Mouse (Mus musculus) intestine, embryonic 14.5 days (tissue): Measurements from ENCODE around the gene Dkk2. TPM values are rescaled to one million over a fixed set of nuclear protein-coding genes. Genes with fewer than 3 reads are reported as not detected.

ENCODE experiments used
- ATAC-seq: fragments of 200-750 bp; cut with Nextera tagmentation; replicated peaks from 2 replicates; pipeline ENCODE4 v1.8.0; 2017; ENCODE audit warnings: low read depth, moderate number of reproducible peaks, moderate TSS enrichment, moderate library complexity; ENCODE audit not compliant: low FRiP score, low TSS enrichment
- DNase-seq: peaks from one replicate; pipeline ENCODE4 v3.0.0-alpha.2; 2018; ENCODE audit warnings: low spot score
- H3K27ac ChIP-seq: fragments of 300-500 bp; sonication (generic); 2 replicates; pipeline ENCODE4 v1.5.1; 2014; ENCODE audit warnings: low read depth, mild to moderate bottlenecking, control low read depth
- H3K27me3 ChIP-seq: fragments of 300-500 bp; sonication (generic); replicated peaks from 2 replicates; pipeline ENCODE4 v1.6.1; 2014; ENCODE audit warnings: low read length, control low read depth; ENCODE audit not compliant: control insufficient read depth, insufficient read depth
- H3K36me3 ChIP-seq: fragments of 300-500 bp; sonication (generic); 2 replicates; pipeline ENCODE4 v1.6.1; 2014; ENCODE audit warnings: low read length, control low read depth; ENCODE audit not compliant: control insufficient read depth, insufficient read depth
- H3K4me1 ChIP-seq: fragments of 300-500 bp; sonication (generic); replicated peaks from 2 replicates; pipeline ENCODE4 v1.6.1; 2014; ENCODE audit warnings: low read length, control low read depth, mixed read lengths; ENCODE audit not compliant: control insufficient read depth, insufficient read depth
- H3K4me2 ChIP-seq: fragments of 300-500 bp; sonication (generic); 2 replicates; pipeline ENCODE4 v1.6.1; 2014; ENCODE audit warnings: low read length
- H3K4me3 ChIP-seq: fragments of 300-500 bp; sonication (generic); 2 replicates; pipeline ENCODE4 v1.5.1; 2014; ENCODE audit warnings: low read depth, low read length, control low read depth, mixed read lengths
- H3K9ac ChIP-seq: fragments of 300-500 bp; sonication (generic); 2 replicates; pipeline ENCODE4 v1.6.1; 2014; ENCODE audit warnings: mild to moderate bottlenecking, low read length
- H3K9me3 ChIP-seq: fragments of 300-500 bp; sonication (generic); 2 replicates; pipeline ENCODE4 v1.6.1; 2016; ENCODE audit warnings: low read length, control low read depth; ENCODE audit not compliant: control insufficient read depth
- WGBS: fragments of 180-500 bp; shearing (Covaris S2); extraction: QIAGEN DNeasy Blood & Tissue Kit; methylation state at CpG from one replicate; pipeline ENCODE4 v1.1.7; 2014; 5-methylcytosine and 5-hydroxymethylcytosine counted together
- polyA plus RNA-seq: library from polyadenylated mRNA; unstranded; fragments of >200 nt; fragmentation: Nextera tagmentation; extraction: Ambion mirVana; gene quantifications from 2 replicates; pipeline ENCODE4 v1.2.1, GENCODE M21; 2014

Gene Dkk2
- polyA plus RNA-seq, 1 experiment from 2014 or later, result 19.0 TPM

DNA sequence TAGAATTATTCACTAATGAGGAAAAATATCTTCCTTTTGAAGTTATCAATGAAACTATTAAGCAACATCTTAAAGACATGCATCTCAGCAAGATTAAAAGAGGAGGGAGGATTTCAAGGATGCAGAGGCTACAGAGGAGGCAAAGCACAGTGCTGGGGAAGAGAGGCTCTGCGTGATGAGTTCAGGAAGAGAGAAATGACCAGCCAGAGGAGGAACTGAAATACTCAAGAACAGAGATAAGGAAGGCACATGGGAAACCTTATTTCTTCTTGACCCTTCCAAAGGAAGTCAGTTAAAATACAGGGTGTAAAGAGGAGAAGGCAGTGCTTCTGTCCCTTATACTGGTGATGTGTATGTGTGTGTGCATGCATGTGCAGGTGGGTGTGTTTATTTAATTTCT, 49.4 kb downstream of the Dkk2 start:
- Histone ChIP-seq H3K36me3 (no peaks in the 10 kb centered on the region), H3K9me3 (no peaks in the 10 kb centered on the region), H3K27ac (no peak overlapping the region), H3K4me1 (no peaks in the 10 kb centered on the region; the same call in 1 of the 2 replicates), H3K9ac (no peak overlapping the region), H3K27me3 (no peaks in the 10 kb centered on the region), H3K4me3 (no peak overlapping the region), H3K4me2 (no peak overlapping the region)
- DNase-seq, result no peak
- WGBS, result 65% methylated on average over 1 of the region's 1 CpGs
- ATAC-seq, result no peak

DNA sequence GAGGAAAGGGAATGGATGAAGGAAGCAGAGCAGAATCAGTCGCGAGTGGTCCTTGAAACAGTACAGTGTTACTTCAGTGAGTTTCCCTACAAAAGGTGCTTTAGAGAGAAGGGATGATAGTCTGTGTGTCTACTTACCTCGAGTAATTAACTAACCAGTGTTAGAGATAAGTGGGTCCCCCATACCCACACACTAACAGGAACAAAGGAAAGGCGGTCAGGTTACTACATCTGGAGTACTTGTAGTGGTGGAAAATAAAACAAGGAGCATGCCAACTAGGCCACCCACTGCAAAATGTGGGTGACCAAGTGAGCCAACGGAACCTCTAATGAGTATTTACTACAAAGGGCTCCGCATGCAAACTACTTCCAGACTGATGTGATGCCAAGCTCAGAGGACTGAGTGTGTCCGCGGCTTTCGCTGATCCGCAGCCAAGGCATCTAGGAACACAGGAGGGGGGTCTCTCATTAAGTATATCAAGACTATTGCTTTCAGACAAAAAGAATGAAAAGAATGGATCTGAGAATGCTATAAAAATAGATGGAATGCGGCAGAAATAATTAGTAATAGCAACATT, 52.8 kb downstream of the Dkk2 start:
- H3K36me3 ChIP-seq, result no peaks in the 10 kb centered on the region
- no peak overlapping the region for H3K4me3 ChIP-seq
- H3K9ac ChIP-seq, result no peak overlapping the region
- DNase-seq, result no peak
- ATAC-seq, result no peak
- H3K9me3 ChIP-seq, result no peaks in the 10 kb centered on the region
- no peak overlapping the region for H3K27ac ChIP-seq
- H3K27me3 ChIP-seq, result no peaks in the 10 kb centered on the region
- H3K4me1 ChIP-seq, result peaks cover 4% of the 10 kb centered on the region; the same call in 1 of the 2 replicates
- WGBS, result 84% methylated on average over 11 of the region's 11 CpGs
- no peak overlapping the region for H3K4me2 ChIP-seq

DNA sequence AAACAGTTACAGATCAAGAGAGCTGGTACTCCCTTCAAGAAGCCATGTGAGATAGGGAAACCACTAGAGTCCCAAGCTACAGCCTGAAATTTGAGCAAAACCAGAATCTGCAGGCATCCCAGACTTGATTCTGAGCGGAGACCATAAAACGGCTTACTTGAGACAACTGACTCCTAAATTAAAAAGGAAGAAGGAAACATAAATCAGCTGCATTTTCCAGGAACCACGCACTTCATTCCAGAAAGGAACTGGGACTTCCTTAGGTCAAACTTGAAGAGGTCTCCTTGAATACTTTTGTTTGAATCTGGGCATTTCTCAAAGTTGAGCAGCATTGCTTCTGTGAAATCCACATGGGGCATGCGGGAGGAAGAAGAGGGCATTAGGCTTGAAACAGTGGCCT, 55.9 kb downstream of the Dkk2 start:
- Histone ChIP-seq H3K4me1 (peaks cover 4% of the 10 kb centered on the region; the same call in 1 of the 2 replicates), H3K4me3 (no peak overlapping the region), H3K27ac (no peak overlapping the region), H3K27me3 (no peaks in the 10 kb centered on the region), H3K9me3 (no peaks in the 10 kb centered on the region), H3K9ac (no peak overlapping the region), H3K4me2 (no peak overlapping the region), H3K36me3 (no peaks in the 10 kb centered on the region)
- WGBS, result 44% methylated on average over 4 of the region's 4 CpGs
- DNase-seq, result no peak
- no peak for ATAC-seq

DNA sequence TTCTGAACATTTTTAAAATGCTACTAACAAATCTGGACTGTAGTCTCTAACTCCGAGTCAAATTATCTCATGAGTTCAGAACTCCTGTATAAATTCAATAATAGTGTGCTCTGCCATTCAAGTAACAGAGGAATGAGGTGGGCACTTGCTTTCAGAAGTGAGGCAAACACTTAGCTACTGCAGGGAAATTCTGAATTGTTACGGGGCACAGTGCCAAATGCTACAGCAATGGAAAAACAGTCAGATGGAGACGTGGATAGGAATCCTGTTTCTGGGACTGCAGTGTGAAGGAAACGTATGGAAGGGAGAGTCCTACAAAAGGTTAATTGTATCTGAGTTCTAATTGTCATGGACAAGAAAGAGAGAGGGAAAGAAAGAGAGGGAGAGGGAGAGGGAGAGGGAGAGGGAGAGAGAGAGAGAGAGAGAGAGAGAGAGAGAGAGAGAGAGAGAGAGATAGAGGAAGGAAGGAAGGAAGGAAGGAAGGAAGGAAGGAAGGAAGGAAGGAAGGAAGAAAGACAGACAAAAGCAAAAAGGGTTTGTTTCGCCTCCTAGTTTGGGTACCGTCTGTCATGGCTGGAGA, 64.4 kb downstream of the Dkk2 start:
- DNase-seq, result no peak
- no peak overlapping the region for H3K27ac ChIP-seq
- H3K4me3 ChIP-seq, result no peak overlapping the region
- H3K9ac ChIP-seq, result no peak overlapping the region
- no peaks in the 10 kb centered on the region for H3K4me1 ChIP-seq
- WGBS, result 63% methylated on average over 6 of the region's 6 CpGs
- no peaks in the 10 kb centered on the region for H3K9me3 ChIP-seq
- ATAC-seq, result no peak
- no peaks in the 10 kb centered on the region for H3K27me3 ChIP-seq
- H3K4me2 ChIP-seq, result no peak overlapping the region
- no peaks in the 10 kb centered on the region for H3K36me3 ChIP-seq

DNA sequence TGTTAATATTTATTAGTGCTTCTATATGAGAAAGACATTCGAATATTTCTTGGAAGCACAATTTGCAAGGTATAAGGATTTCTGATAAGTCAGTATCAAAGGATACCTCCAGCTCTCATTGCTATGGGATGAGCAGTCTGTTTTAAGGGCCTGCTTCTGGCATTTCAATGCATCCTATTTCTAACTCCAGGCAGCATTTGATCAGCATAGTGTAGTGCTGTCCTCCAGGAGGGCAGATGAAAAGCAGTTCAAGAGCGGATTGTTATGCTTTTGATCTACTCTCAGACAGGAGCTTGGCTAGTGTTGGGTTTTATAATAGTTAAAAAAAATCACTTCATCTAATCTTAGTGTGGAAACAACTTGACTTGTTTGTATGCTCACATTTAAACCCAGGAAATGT, 73.7 kb downstream of the Dkk2 start:
- no peak for ATAC-seq
- no peaks in the 10 kb centered on the region for H3K9me3 ChIP-seq
- DNase-seq, result no peak

DNA sequence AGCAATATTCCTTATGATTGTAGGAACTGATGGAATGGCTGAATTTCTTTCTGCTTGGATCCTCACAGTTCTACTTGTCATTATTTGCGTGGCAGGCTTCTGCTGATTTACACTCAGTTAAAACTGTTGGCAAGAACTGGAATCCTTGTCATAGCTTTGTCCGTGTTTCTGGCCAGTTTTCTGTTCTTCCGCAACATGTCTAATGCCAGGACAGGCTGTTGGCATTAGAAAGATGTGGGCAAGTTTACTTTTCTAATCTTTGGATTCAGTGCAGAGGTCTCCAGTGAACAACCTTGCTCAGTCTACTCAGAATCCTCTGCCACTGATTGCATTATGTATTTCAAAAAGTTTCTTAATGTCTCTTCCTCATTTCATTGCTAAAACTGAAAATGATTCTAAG, 83.8 kb downstream of the Dkk2 start:
- Histone ChIP-seq H3K9ac (no peak overlapping the region), H3K27ac (no peak overlapping the region), H3K27me3 (no peaks in the 10 kb centered on the region), H3K4me1 (no peaks in the 10 kb centered on the region), H3K4me2 (no peak overlapping the region), H3K36me3 (no peaks in the 10 kb centered on the region), H3K4me3 (no peak overlapping the region), H3K9me3 (no peaks in the 10 kb centered on the region)
- ATAC-seq, result no peak
- no peak for DNase-seq
- 78% methylated on average over 3 of the region's 3 CpGs for WGBS

More for the DNA sequence above, 73.7 kb downstream of the Dkk2 start:
- Histone ChIP-seq H3K27me3 (no peaks in the 10 kb centered on the region), H3K4me3 (no peak overlapping the region), H3K4me1 (no peaks in the 10 kb centered on the region), H3K36me3 (no peaks in the 10 kb centered on the region), H3K4me2 (no peak overlapping the region), H3K27ac (no peak overlapping the region), H3K9ac (no peak overlapping the region)
- WGBS, result 93% methylated on average over 2 of the region's 2 CpGs

DNA sequence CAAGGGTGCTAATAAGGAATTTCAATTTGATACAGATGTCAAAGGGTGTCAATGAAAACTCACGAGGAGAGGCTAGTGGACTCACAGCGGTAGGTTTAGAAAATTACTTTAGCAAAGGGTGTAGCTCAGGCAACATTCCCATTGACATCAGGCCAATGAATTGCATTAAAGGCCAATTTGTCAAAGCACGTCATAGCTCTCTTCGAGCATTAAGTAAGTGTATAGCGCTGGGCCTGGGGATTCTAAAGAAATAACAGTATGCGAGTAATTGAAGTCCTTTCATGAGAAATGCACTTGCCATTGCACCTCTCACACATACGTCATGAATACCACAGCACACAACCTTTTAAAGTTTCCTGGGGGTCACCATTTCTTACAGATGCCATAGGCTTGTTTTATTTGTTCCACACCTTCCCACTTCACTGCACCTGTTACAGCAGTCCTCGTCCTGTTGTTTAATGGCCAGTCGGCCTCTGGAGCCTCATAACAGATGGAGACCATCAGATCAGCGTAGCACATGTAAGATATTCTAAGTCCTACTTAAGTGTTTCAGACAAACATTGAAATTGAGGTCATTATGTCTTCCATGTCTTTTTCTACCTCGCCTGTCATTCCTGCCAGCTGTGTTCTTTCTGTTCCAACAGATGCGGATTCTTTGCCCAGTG, 101.9 kb downstream of the Dkk2 start:
- ATAC-seq, result no peak
- H3K9ac ChIP-seq, result no peak overlapping the region
- no peaks in the 10 kb centered on the region for H3K27me3 ChIP-seq
- H3K4me1 ChIP-seq, result no peaks in the 10 kb centered on the region
- H3K4me2 ChIP-seq, result no peak overlapping the region
- no peaks in the 10 kb centered on the region for H3K9me3 ChIP-seq
- 75% methylated on average over 12 of the region's 12 CpGs for WGBS
- H3K27ac ChIP-seq, result no peak overlapping the region
- H3K36me3 ChIP-seq, result no peaks in the 10 kb centered on the region
- DNase-seq, result no peak
- no peak overlapping the region for H3K4me3 ChIP-seq

DNA sequence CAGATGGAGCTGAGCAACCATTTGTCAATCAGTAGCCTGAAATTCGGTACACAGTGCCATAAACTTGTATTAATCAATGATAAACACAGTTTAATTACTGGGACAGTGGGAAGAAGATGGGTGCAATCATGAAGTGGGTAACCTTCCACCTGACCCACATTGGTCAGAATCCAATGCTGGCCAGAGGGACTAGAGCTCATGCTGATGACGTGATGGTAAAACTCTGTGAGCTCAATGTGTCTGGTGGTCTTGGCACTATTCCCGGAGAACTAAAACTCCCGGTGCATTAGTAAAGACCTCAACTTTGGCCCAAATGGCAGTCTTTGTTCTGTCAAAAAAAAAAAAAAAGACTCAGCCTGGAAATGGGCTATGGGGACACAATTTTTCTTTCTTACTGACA, 116.9 kb downstream of the Dkk2 start:
- Histone ChIP-seq H3K9ac (no peak overlapping the region), H3K9me3 (no peaks in the 10 kb centered on the region), H3K27me3 (no peaks in the 10 kb centered on the region), H3K36me3 (no peaks in the 10 kb centered on the region), H3K4me3 (no peak overlapping the region), H3K4me1 (no peaks in the 10 kb centered on the region), H3K4me2 (no peak overlapping the region), H3K27ac (no peak overlapping the region)
- DNase-seq (no peak), ATAC-seq (no peak)
- 60% methylated on average over 4 of the region's 4 CpGs for WGBS

DNA sequence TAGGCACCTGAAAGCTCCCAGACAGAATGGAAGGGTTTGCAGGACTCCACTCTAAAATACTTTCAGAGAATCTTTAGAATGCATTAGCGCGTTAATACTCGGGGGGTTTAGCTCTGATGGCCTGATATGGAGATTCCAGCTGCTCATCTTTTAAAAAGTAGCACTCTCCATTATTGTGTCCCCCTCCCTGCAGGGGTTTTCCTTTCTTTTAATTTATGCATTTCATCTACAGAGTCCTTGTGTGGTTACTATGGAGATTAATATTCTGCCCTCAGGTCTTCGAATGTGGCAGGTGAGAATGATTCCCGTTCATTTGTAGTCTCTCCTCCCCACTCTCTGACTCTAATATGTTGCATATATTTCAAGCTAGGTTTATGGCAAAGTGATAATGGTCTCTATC, 117.6 kb downstream of the Dkk2 start:
- H3K9ac ChIP-seq, result no peak overlapping the region
- 90% methylated on average over 5 of the region's 5 CpGs for whole genome bisulfite sequencing
- no peak overlapping the region for H3K4me2 ChIP-seq
- no peak overlapping the region for H3K27ac ChIP-seq
- H3K4me3 ChIP-seq, result no peak overlapping the region
- no peaks in the 10 kb centered on the region for H3K27me3 ChIP-seq
- H3K4me1 ChIP-seq, result no peaks in the 10 kb centered on the region
- no peak for DNase-seq
- no peak for ATAC-seq
- no peaks in the 10 kb centered on the region for H3K36me3 ChIP-seq
- no peaks in the 10 kb centered on the region for H3K9me3 ChIP-seq
